16 mouse cellular contexts compared by ENCODE assay signal in the genomic region with DNA sequence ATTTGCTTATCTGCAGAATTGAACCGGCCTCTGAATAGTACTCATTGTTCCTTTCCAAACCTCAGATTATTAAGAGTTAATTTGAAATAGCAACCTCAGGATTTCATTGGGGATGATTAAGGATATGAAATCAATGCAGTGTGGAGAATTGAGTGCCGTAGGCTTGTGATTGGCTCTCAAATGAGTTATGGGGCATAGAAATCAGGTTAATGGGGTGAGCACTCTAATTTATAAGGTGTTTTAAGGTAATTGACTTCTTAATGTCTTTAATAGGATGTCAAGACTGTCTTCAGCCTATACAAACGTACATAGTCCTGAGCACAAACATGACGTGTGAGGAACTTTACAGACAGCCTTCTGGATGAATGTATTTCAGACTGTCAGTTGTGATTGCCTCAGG.
"Had no signal": no experiment of that assay in that cellular context is flagged by ENCODE, and none has a peak within 500 bp of the region (broad histone marks: within the 10 kb centered on the region; RNA-seq: fewer than 3 reads in every experiment).

No protein-coding gene starts in this region.

- H3K9me3 ChIP-seq: liver, embryonic 12.5 days; midbrain, embryonic 10.5 days; midbrain, embryonic 12.5 days had no signal

- H3K36me3 ChIP-seq: liver, embryonic 12.5 days; midbrain, embryonic 10.5 days; midbrain, embryonic 12.5 days had no signal

- ATAC-seq: liver, embryonic 12.5 days; midbrain, embryonic 16.5 days had no signal

- H3K27me3 ChIP-seq: liver, embryonic 12.5 days; midbrain, embryonic 12.5 days had no signal

- H3K4me1 ChIP-seq: liver, embryonic 12.5 days had no signal

- H3K4me2 ChIP-seq: liver, embryonic 12.5 days; lung, embryonic 14.5 days; midbrain, embryonic 12.5 days had no signal

- DNase-seq: lung, embryonic 14.5 days; lung, postnatal 10 days; lung, postnatal 4 days; midbrain, embryonic 14.5 days; right cerebral cortex, postnatal 25 days; right cerebral cortex, postnatal 4 days; spleen, adult 18-20 months; thymus, adult 18-20 months; thymus, postnatal 14 days; thymus, postnatal 36 days had no signal

- H3K27ac ChIP-seq: liver, embryonic 12.5 days; liver, embryonic 14.5 days; midbrain, embryonic 10.5 days; midbrain, embryonic 12.5 days had no signal

- H3K4me3 ChIP-seq: liver, embryonic 12.5 days; midbrain, embryonic 10.5 days; midbrain, embryonic 12.5 days; myocyte had no signal

- H3K9ac ChIP-seq: liver, embryonic 12.5 days; liver, embryonic 14.5 days; lung, embryonic 14.5 days; midbrain, embryonic 12.5 days had no signal
